Mouse (Mus musculus): Measurements from ENCODE around the gene Smco2.

Smco2 gene

GRCm38 (mm10) chr6:146904707-146905106, 54.8 kb downstream of the Smco2 start:
- no peak for DNase-seq

- no peak for DNase-seq
These were observed 56.3 kb downstream of the Smco2 start for GRCm38 (mm10) chr6:146906000-146906786.

- no peak for DNase-seq
These were observed 57.3 kb downstream of the Smco2 start for GRCm38 (mm10) chr6:146907061-146907794.

GRCm38 (mm10) chr6:146907795-146908190, 57.9 kb downstream of the Smco2 start:
- no peak for DNase-seq

GRCm38 (mm10) chr6:146908801-146909200, 58.9 kb downstream of the Smco2 start:
- no peak for DNase-seq

GRCm38 (mm10) chr6:146909725-146910489, 60.0 kb downstream of the Smco2 start:
- DNase-seq, result no peak

- no peak for DNase-seq
These were observed 60.9 kb downstream of the Smco2 start for GRCm38 (mm10) chr6:146910801-146911200.

GRCm38 (mm10) chr6:146912835-146913488, 63.1 kb downstream of the Smco2 start:
- no peak for DNase-seq

GRCm38 (mm10) chr6:146913489-146914198, 63.7 kb downstream of the Smco2 start:
- no peak for DNase-seq

- DNase-seq, result no peak
These were observed 65.9 kb downstream of the Smco2 start for GRCm38 (mm10) chr6:146915808-146916207.

GRCm38 (mm10) chr6:146917396-146917795, 67.5 kb downstream of the Smco2 start:
- no peak for DNase-seq

- no peak for DNase-seq
These were observed 68.4 kb downstream of the Smco2 start for GRCm38 (mm10) chr6:146918341-146918740.
